Mouse (Mus musculus) E14TG2a.4 (cell line): ENCODE data around the gene Zfp967.
"Not testable (repeated sequence)": the region's sequence is repeated elsewhere in the genome, so short reads cannot be mapped to it uniquely, and the experiment has no call there.

Source experiments
- H3K27me3 ChIP-seq: 2 replicates; pipeline ENCODE4 v1.6.1; 2014; ENCODE audit warnings: low read length, control low read depth; ENCODE audit not compliant: insufficient read depth
- H3K36me3 ChIP-seq: 2 replicates; pipeline ENCODE4 v1.6.1; 2014; ENCODE audit warnings: low read length, control low read depth; ENCODE audit not compliant: insufficient read depth
- H3K4me1 ChIP-seq: replicated peaks from 2 replicates; pipeline ENCODE4 v1.6.1; 2014; ENCODE audit warnings: low read depth, low read length, control low read depth
- H3K4me3 ChIP-seq: replicated peaks from 2 replicates; pipeline ENCODE4 v1.5.1; 2014; ENCODE audit warnings: mild to moderate bottlenecking, low read length
- H3K9me3 ChIP-seq: 2 replicates; pipeline ENCODE4 v1.6.1; 2014; ENCODE audit warnings: low read length, control low read depth

Zfp967 gene

GRCm38 (mm10) chr2:176520756-176521155 is at the start of gene Zfp967:
Gene Zfp967, plus strand, starts transcription at chr2:176521056.
- not testable (repeated sequence) for H3K36me3 ChIP-seq, H3K4me1 ChIP-seq, H3K9me3 ChIP-seq, H3K4me3 ChIP-seq, H3K27me3 ChIP-seq

- not testable (repeated sequence) for H3K4me3 ChIP-seq, H3K9me3 ChIP-seq, H3K36me3 ChIP-seq, H3K27me3 ChIP-seq, H3K4me1 ChIP-seq
Observed at GRCm38 (mm10) chr2:176486683-176487082, 34.2 kb upstream of the Zfp967 start, which contains the start of gene Gm14434. Gene Gm14434, minus strand, starts transcription at chr2:176486783.
